Mouse (Mus musculus) megakaryocyte progenitor cell, adult 5-6 weeks (primary cell): ENCODE measurements around the gene S100a7a. TPM values are rescaled to one million over a fixed set of nuclear protein-coding genes. Genes with fewer than 3 reads are reported as not detected.
A peak's percentile ranks its signal among the peaks of the same experiment; 100 is the strongest.

Experiments
- ATAC-seq: replicated peaks from 2 replicates; pipeline ENCODE4 v1.8.0; 2016; ENCODE audit warnings: mild to moderate bottlenecking, moderate TSS enrichment, inconsistent platforms; ENCODE audit not compliant: poor library complexity
- total RNA-seq, 2 experiments: library from RNA; stranded (forward) in 1 of 2; stranded (reverse) in 1 of 2; fragments of 157-497, 149-512 nt in 1 of 2; fragments of 200-1000 nt in 1 of 2; gene quantifications; 2 replicates each; pipeline versions ENCODE4 v1.2.3 to v1.2.4; 2015 to 2017

Gene S100a7a
- total RNA-seq, 2 experiments from 2014 or later = not detected

GRCm38 (mm10) chr3:90627366-90627765 is 26.5 kb upstream of the S100a7a start:
- peak; percentile 47 for ATAC-seq

GRCm38 (mm10) chr3:90627807-90628206 is 26.0 kb upstream of the S100a7a start:
- ATAC-seq = peak; percentile 61

- ATAC-seq = no peak
Observed at GRCm38 (mm10) chr3:90629298-90629697, 24.5 kb upstream of the S100a7a start.

- ATAC-seq = peak; percentile 54
Observed at GRCm38 (mm10) chr3:90631984-90632383, 21.8 kb upstream of the S100a7a start.

GRCm38 (mm10) chr3:90638511-90639275 is 15.1 kb upstream of the S100a7a start:
- no peak for ATAC-seq

- peak; percentile 85 for ATAC-seq
Observed at GRCm38 (mm10) chr3:90639511-90640154, 14.2 kb upstream of the S100a7a start.

GRCm38 (mm10) chr3:90640981-90641380 is 12.8 kb upstream of the S100a7a start:
- ATAC-seq = no peak

- ATAC-seq = peak; percentile 79
Observed at GRCm38 (mm10) chr3:90644220-90644619, 9.6 kb upstream of the S100a7a start.

- 0 out of 2 replicates have a peak, but pooled peaks have one; percentile 48 for ATAC-seq
Observed at GRCm38 (mm10) chr3:90647291-90647690, 6.5 kb upstream of the S100a7a start.

- ATAC-seq = no peak
Observed at GRCm38 (mm10) chr3:90648981-90649380, 4.8 kb upstream of the S100a7a start.

GRCm38 (mm10) chr3:90649832-90650231 is 4.0 kb upstream of the S100a7a start:
- no peak for ATAC-seq

- ATAC-seq = peak; percentile 71
Observed at GRCm38 (mm10) chr3:90652878-90653508, 824 bp upstream of the S100a7a start.

- ATAC-seq = peak; percentile 53
Observed at GRCm38 (mm10) chr3:90657405-90657804, 3.6 kb downstream of the S100a7a start.

- peak; percentile 78 for ATAC-seq
Observed at GRCm38 (mm10) chr3:90659364-90660044, 5.7 kb downstream of the S100a7a start.

- ATAC-seq = 0 out of 2 replicates have a peak, but pooled peaks have one; percentile 33
Observed at GRCm38 (mm10) chr3:90664219-90664618, 10.4 kb downstream of the S100a7a start.

GRCm38 (mm10) chr3:90668846-90669245 is 15.0 kb downstream of the S100a7a start, which contains the start of gene S100a8:
TSS of gene S100a8 (plus strand) at chr3:90668978.
- ATAC-seq = peak; percentile 91

- ATAC-seq = peak; percentile 87
Observed at GRCm38 (mm10) chr3:90678656-90679055, 24.8 kb downstream of the S100a7a start.

- no peak for ATAC-seq
Observed at GRCm38 (mm10) chr3:90683929-90684328, 30.1 kb downstream of the S100a7a start.

- peak; percentile 86 for ATAC-seq
Observed at GRCm38 (mm10) chr3:90686835-90687234, 33.0 kb downstream of the S100a7a start.

- peak; percentile 65 for ATAC-seq
Observed at GRCm38 (mm10) chr3:90693496-90693895, 39.7 kb downstream of the S100a7a start.

GRCm38 (mm10) chr3:90695613-90696012 is 41.8 kb downstream of the S100a7a start, which contains the start of gene S100a9:
TSS of gene S100a9 (minus strand) at chr3:90695721.
- peak; percentile 88 for ATAC-seq
